Mouse (Mus musculus) cerebellum, adult 2 months (tissue): ENCODE results near the gene Rnf151.
A peak's percentile ranks its signal among the peaks of the same experiment; 100 is the strongest.

ENCODE experiments used
- CTCF ChIP-seq: fragments of 200-500 bp; IDR thresholded peaks from 2 replicates; pipeline ENCODE4 v1.5.1; 2011; ENCODE audit warnings: low read depth, mild to moderate bottlenecking, control low read depth, low read length, moderate library complexity, borderline replicate concordance; ENCODE audit not compliant: insufficient read depth
- POLR2A ChIP-seq: fragments of 200-500 bp; IDR thresholded peaks from 2 replicates; pipeline ENCODE4 v1.6.1; 2011; ENCODE audit warnings: low read length, control low read depth, borderline replicate concordance; ENCODE audit not compliant: insufficient read depth

- TF ChIP-seq POLR2A, result no peak
- TF ChIP-seq CTCF, result 0 out of 2 replicates have a peak, but pooled peaks have one; percentile 10
These were observed 19.4 kb upstream of the Rnf151 start for GRCm38 (mm10) chr17:24737135-24737810.
